Mouse (Mus musculus): ENCODE results near the gene Abca14. TPM values are rescaled to one million over a fixed set of nuclear protein-coding genes. Genes with fewer than 3 reads are reported as not detected.
A peak's percentile ranks its signal among the peaks of the same experiment; 100 is the strongest.

Abca14 gene
- not detected for total RNA-seq (2021)

GRCm38 (mm10) chr7:120203789-120204188, at the start of gene Abca14:
Abca14 (plus strand) TSS chr7:120203961.
- intact Hi-C loops (cut with DNase I) = loop anchor here (1.0 to 10.0 kb wide), 3 partner anchors 79 to 355 kb away; partner anchors contain the start of gene Dnah3
- peak; percentile 81 to 90 for DNase-seq

- DNase-seq = no peak
- intact Hi-C loops (cut with DNase I) = no loop called here
Measured at GRCm38 (mm10) chr7:120156841-120157409, 46.8 kb upstream of the Abca14 start.

- intact Hi-C loops (cut with DNase I) = no loop called here
- no peak for DNase-seq
Measured at GRCm38 (mm10) chr7:120157575-120158061, 46.1 kb upstream of the Abca14 start.

GRCm38 (mm10) chr7:120158121-120158613, 45.6 kb upstream of the Abca14 start:
- DNase-seq = no peak
- intact Hi-C loops (cut with DNase I) = no loop called here

GRCm38 (mm10) chr7:120163581-120164251, 40.0 kb upstream of the Abca14 start:
- peak in 1 of 2 experiments; percentile 7 for DNase-seq
- intact Hi-C loops (cut with DNase I) = no loop called here

- no peak for DNase-seq
- intact Hi-C loops (cut with DNase I) = no loop called here
Measured at GRCm38 (mm10) chr7:120172188-120172700, 31.5 kb upstream of the Abca14 start.

- intact Hi-C loops (cut with DNase I) = no loop called here
- no peak for DNase-seq
Measured at GRCm38 (mm10) chr7:120173603-120174244, 30.0 kb upstream of the Abca14 start, which contains the start of gene Anks4b. Anks4b (plus strand) TSS chr7:120173858.

- DNase-seq = no peak
- intact Hi-C loops (cut with DNase I) = no loop called here
Measured at GRCm38 (mm10) chr7:120174723-120175504, 28.8 kb upstream of the Abca14 start.

- no peak for DNase-seq
- intact Hi-C loops (cut with DNase I) = no loop called here
Measured at GRCm38 (mm10) chr7:120177611-120178010, 26.1 kb upstream of the Abca14 start.

GRCm38 (mm10) chr7:120178935-120179334, 24.8 kb upstream of the Abca14 start:
- intact Hi-C loops (cut with DNase I) = no loop called here
- DNase-seq = no peak

- intact Hi-C loops (cut with DNase I) = no loop called here
- DNase-seq = no peak
Measured at GRCm38 (mm10) chr7:120180547-120180946, 23.2 kb upstream of the Abca14 start.

GRCm38 (mm10) chr7:120181401-120182230, 22.1 kb upstream of the Abca14 start:
- no peak for DNase-seq
- intact Hi-C loops (cut with DNase I) = no loop called here

- DNase-seq = no peak
- intact Hi-C loops (cut with DNase I) = no loop called here
Measured at GRCm38 (mm10) chr7:120182891-120183290, 20.9 kb upstream of the Abca14 start.

- no peak for DNase-seq
- intact Hi-C loops (cut with DNase I) = no loop called here
Measured at GRCm38 (mm10) chr7:120188946-120189345, 14.8 kb upstream of the Abca14 start.

GRCm38 (mm10) chr7:120189369-120190149, 14.2 kb upstream of the Abca14 start:
- DNase-seq = no peak
- intact Hi-C loops (cut with DNase I) = no loop called here

GRCm38 (mm10) chr7:120190150-120190665, 13.6 kb upstream of the Abca14 start:
- intact Hi-C loops (cut with DNase I) = no loop called here
- peak; percentile 15 to 24 for DNase-seq

GRCm38 (mm10) chr7:120192207-120192606, 11.6 kb upstream of the Abca14 start:
- no peak for DNase-seq
- intact Hi-C loops (cut with DNase I) = no loop called here

- intact Hi-C loops (cut with DNase I) = no loop called here
- DNase-seq = no peak
Measured at GRCm38 (mm10) chr7:120192816-120193215, 10.9 kb upstream of the Abca14 start.

GRCm38 (mm10) chr7:120195207-120195606, 8.6 kb upstream of the Abca14 start:
- no peak for DNase-seq
- intact Hi-C loops (cut with DNase I) = no loop called here

Data from heart, postnatal 10 days (tissue).